Mouse (Mus musculus) heart, embryonic 12.5 days (tissue): Measurements from ENCODE around the gene Coa4. TPM values are rescaled to one million over a fixed set of nuclear protein-coding genes. Genes with fewer than 3 reads are reported as not detected.

Source experiments
- ATAC-seq: fragments of 200-750 bp; cut with Nextera tagmentation; 2 replicates; pipeline ENCODE4 v1.8.0; 2017; ENCODE audit warnings: moderate TSS enrichment, moderate library complexity; ENCODE audit not compliant: insufficient number of reproducible peaks, low FRiP score
- H3K27ac ChIP-seq: fragments of 300-500 bp; sonication (generic); 2 replicates; pipeline ENCODE4 v1.5.1; 2016; ENCODE audit warnings: mild to moderate bottlenecking, moderate library complexity; ENCODE audit not compliant: poor library complexity, severe bottlenecking
- H3K27me3 ChIP-seq: fragments of 300-500 bp; sonication (generic); replicated peaks from 2 replicates; pipeline ENCODE4 v1.6.1; 2016; ENCODE audit warnings: mild to moderate bottlenecking, moderate library complexity
- H3K36me3 ChIP-seq: fragments of 300-500 bp; sonication (generic); 2 replicates; pipeline ENCODE4 v1.6.1; 2016; ENCODE audit warnings: mild to moderate bottlenecking, moderate library complexity
- H3K4me1 ChIP-seq: fragments of 300-500 bp; sonication (generic); replicated peaks from 2 replicates; pipeline ENCODE4 v1.6.1; 2016; ENCODE audit warnings: mild to moderate bottlenecking
- H3K4me2 ChIP-seq: fragments of 300-500 bp; sonication (generic); 2 replicates; pipeline ENCODE4 v1.6.1; 2016; ENCODE audit warnings: mild to moderate bottlenecking, moderate library complexity
- H3K4me3 ChIP-seq: fragments of 300-500 bp; sonication (generic); 2 replicates; pipeline ENCODE4 v1.5.1; 2016; ENCODE audit warnings: mild to moderate bottlenecking
- H3K9ac ChIP-seq: fragments of 300-500 bp; sonication (generic); 2 replicates; pipeline ENCODE4 v1.6.1; 2016; ENCODE audit warnings: mild to moderate bottlenecking, moderate library complexity
- H3K9me3 ChIP-seq: fragments of 300-500 bp; sonication (generic); replicated peaks from 2 replicates; pipeline ENCODE4 v1.6.1; 2016; ENCODE audit warnings: mild to moderate bottlenecking, moderate library complexity
- WGBS: fragments of 180-500 bp; shearing (Covaris S2); methylation state at CpG from one replicate; pipeline ENCODE4 v1.1.7; 2016; 5-methylcytosine and 5-hydroxymethylcytosine counted together
- polyA plus RNA-seq: library from polyadenylated mRNA; unstranded; fragments of >200 nt; fragmentation: Nextera tagmentation; extraction: Ambion mirVana; gene quantifications from 2 replicates; pipeline ENCODE4 v1.2.1, GENCODE M21; 2016

Gene Coa4
- polyA plus RNA-seq, 1 experiment from 2014 or later, result 18.9 TPM

- H3K4me2 ChIP-seq, result peak overlapping the region; percentile 72
- peaks cover 9% of the 10 kb centered on the region for H3K4me1 ChIP-seq
- ATAC-seq, result no peak
- H3K27me3 ChIP-seq, result no peaks in the 10 kb centered on the region
- peak overlapping the region; percentile 81 for H3K9ac ChIP-seq
- H3K4me3 ChIP-seq, result peak overlapping the region; percentile 72
- 34% methylated on average over 7 of the region's 7 CpGs for WGBS
- no peaks in the 10 kb centered on the region for H3K9me3 ChIP-seq
- peak overlapping the region; percentile 81; the same call in 1 of the 2 replicates for H3K27ac ChIP-seq
- peaks cover 17% of the 10 kb centered on the region for H3K36me3 ChIP-seq
These were observed 640 bp downstream of the Coa4 start for GRCm38 (mm10) chr7:100537519-100537902.

DNA sequence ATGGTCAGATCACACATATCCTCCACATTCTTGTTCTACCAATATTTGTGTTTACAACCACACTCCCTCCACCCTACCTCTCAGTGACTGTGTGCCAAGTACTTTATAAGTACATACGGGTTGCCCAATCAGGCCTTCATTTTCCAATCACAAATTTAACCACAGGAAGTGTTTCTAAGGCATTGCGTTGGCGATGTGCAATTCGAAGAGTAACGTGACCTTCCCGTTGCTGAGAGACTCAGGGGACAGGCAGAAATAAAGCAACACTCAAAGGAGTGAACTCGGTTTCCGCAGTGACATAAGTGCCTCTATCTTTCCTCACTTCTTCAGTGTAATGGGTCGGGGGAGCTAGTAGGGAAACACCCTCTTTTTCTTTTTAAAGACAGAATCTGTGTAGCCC is 2.6 kb downstream of the Coa4 start:
- peaks cover 17% of the 10 kb centered on the region for H3K36me3 ChIP-seq
- no peak overlapping the region for H3K4me2 ChIP-seq
- no peak for ATAC-seq
- peaks cover 9% of the 10 kb centered on the region for H3K4me1 ChIP-seq
- no peak overlapping the region for H3K27ac ChIP-seq
- H3K27me3 ChIP-seq, result no peaks in the 10 kb centered on the region
- H3K9ac ChIP-seq, result no peak overlapping the region
- no peak overlapping the region for H3K4me3 ChIP-seq
- 90% methylated on average over 9 of the region's 9 CpGs for WGBS
- H3K9me3 ChIP-seq, result no peaks in the 10 kb centered on the region

- Histone ChIP-seq H3K9ac (no peak overlapping the region), H3K27me3 (no peaks in the 10 kb centered on the region), H3K4me1 (peaks cover 13% of the 10 kb centered on the region), H3K27ac (no peak overlapping the region), H3K4me3 (no peak overlapping the region), H3K9me3 (no peaks in the 10 kb centered on the region), H3K4me2 (no peak overlapping the region), H3K36me3 (peaks cover 15% of the 10 kb centered on the region)
- no peak for ATAC-seq
- 36% methylated on average over 1 of the region's 1 CpGs for WGBS
These were observed 7.6 kb downstream of the Coa4 start for GRCm38 (mm10) chr7:100544437-100544836.

DNA sequence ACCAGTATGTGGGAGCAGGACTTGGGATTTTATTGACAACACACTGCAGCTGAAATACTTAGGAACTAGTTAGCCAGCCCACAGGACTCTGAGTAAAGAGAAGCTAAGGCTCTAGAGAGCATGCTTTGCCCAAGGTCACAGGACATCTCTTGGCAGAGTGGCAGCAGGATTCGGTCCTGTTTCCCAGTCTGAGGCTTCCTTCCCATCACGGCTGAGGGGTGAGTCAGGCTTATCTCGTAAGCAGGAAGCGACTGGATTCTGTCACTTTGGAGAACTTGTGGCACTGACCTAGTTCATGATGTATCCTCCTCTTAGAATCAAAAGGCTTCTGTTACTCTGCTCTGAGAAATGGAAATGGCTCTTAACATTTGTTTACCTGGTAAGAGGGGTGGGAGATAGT is 10.8 kb downstream of the Coa4 start:
- Histone ChIP-seq H3K4me3 (no peak overlapping the region), H3K36me3 (peaks cover 22% of the 10 kb centered on the region), H3K4me2 (no peak overlapping the region), H3K27me3 (no peaks in the 10 kb centered on the region), H3K27ac (peak overlapping the region; percentile 51), H3K9me3 (no peaks in the 10 kb centered on the region), H3K4me1 (peaks cover 27% of the 10 kb centered on the region), H3K9ac (no peak overlapping the region)
- peak; percentile 52 for ATAC-seq
- 9% methylated on average over 4 of the region's 4 CpGs for WGBS

DNA sequence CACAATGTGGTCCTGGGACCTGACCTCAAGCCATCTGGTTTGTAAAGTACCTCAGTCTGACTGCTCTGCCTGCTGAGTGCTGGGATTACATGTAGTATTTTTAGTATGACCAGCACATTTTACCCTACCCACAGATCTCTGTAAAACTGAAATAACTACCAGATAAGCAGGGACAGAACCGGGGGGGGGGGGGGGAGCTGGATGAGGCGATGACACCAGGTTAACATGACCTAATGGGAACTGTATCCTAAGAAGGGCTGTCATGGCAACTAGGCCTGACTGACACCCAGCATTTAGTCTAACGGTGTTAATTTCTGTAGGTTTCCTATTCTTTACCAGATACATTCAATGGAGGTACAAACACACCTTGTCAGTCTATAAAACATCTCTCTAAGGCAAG is 12.9 kb downstream of the Coa4 start:
- Histone ChIP-seq H3K36me3 (peaks cover 22% of the 10 kb centered on the region), H3K9ac (no peak overlapping the region), H3K27me3 (no peaks in the 10 kb centered on the region), H3K4me2 (no peak overlapping the region), H3K4me3 (no peak overlapping the region), H3K27ac (peak overlapping the region; percentile 58), H3K9me3 (no peaks in the 10 kb centered on the region), H3K4me1 (peaks cover 35% of the 10 kb centered on the region)
- 63% methylated on average over 3 of the region's 3 CpGs for WGBS
- 0 out of 2 replicates have a peak, but pooled peaks have one; percentile 29 for ATAC-seq

DNA sequence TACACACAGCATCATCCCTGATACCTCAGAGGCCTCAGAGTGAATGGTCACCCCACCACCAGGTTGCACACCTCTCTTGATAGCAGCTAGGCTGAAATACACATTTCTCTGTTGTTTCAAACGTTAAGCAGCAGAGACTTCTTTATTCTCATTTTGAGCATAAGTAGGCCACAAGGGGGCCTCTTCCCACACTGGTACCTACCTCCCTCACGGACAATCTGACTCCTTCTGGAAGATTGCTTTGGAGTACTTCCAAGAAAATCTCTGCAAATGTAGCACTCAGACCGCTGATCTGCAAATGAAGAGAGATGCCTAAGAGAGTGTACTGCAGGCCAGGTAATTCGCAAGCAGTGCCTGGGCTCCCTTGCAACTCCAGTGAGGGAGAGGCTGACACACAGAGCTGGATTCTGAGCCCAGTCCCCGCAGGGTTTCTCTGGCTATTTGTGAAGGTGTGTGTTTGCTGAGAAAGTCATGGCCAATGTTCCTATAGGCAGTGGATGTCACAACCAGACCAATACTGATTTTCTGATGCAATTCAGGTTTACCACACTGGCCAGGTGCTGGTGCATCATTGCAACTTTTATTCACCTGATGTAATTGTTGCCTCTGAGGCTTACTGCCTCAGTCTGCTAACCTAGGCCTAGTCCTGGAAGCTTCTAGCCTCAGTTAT is 13.6 kb downstream of the Coa4 start:
- H3K4me3 ChIP-seq, result no peak overlapping the region
- H3K27me3 ChIP-seq, result no peaks in the 10 kb centered on the region
- H3K36me3 ChIP-seq, result peaks cover 22% of the 10 kb centered on the region
- ATAC-seq, result no peak
- H3K4me1 ChIP-seq, result peaks cover 38% of the 10 kb centered on the region
- no peak overlapping the region for H3K4me2 ChIP-seq
- H3K9me3 ChIP-seq, result no peaks in the 10 kb centered on the region
- no peak overlapping the region; the same call in 1 of the 2 replicates for H3K9ac ChIP-seq
- peak overlapping the region; percentile 58 for H3K27ac ChIP-seq
- 45% methylated on average over 5 of the region's 5 CpGs for WGBS

- no peak for ATAC-seq
- 0 out of 2 replicates have a peak overlapping the region, but pooled peaks have one; percentile 29 for H3K9ac ChIP-seq
These were observed 18.1 kb downstream of the Coa4 start for GRCm38 (mm10) chr7:100554939-100555338.

DNA sequence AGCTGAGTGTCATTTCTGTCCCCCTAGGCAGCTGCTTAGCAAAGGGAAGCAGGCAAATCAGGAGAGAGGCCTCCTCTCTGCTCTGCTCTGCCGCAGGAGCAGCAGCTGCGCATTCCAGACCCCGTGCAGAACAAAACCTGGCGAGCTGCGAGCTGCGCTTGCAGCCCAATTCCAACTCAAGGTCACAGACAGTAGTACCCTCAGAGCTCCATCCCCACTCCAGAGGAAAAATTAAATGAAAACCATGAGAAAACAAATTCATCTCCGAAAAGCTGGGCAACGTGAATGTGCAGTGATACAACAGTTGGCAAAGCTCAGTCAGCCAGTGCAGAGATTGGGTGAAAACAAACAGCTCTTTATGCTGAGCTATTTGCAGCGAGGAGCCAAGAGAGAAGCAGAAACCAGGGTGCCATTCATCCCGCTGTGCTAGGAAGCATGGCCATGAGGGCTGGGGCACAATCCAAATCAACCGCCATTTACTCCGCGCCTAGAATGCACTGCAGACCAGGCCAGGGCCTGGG is 18.6 kb downstream of the Coa4 start:
- ATAC-seq, result peak; percentile 68
- Histone ChIP-seq H3K27me3 (no peaks in the 10 kb centered on the region), H3K9ac (peak overlapping the region; percentile 58), H3K36me3 (peaks cover 20% of the 10 kb centered on the region), H3K9me3 (no peaks in the 10 kb centered on the region), H3K4me2 (peak overlapping the region; percentile 43), H3K27ac (peak overlapping the region; percentile 97), H3K4me1 (peaks cover 24% of the 10 kb centered on the region), H3K4me3 (no peak overlapping the region)
- WGBS, result 31% methylated on average over 13 of the region's 13 CpGs

More at GRCm38 (mm10) chr7:100554939-100555338, 18.1 kb downstream of the Coa4 start:
- H3K9me3 ChIP-seq, result no peaks in the 10 kb centered on the region
- peak overlapping the region; percentile 97 for H3K27ac ChIP-seq
- peaks cover 20% of the 10 kb centered on the region for H3K36me3 ChIP-seq
- 45% methylated on average over 5 of the region's 5 CpGs for WGBS
- peaks cover 30% of the 10 kb centered on the region for H3K4me1 ChIP-seq
- H3K4me3 ChIP-seq, result no peak overlapping the region
- H3K27me3 ChIP-seq, result no peaks in the 10 kb centered on the region
- no peak overlapping the region for H3K4me2 ChIP-seq

GRCm38 (mm10) chr7:100557241-100557640 is 20.4 kb downstream of the Coa4 start:
- ATAC-seq, result no peak
- WGBS, result 49% methylated on average over 5 of the region's 5 CpGs
- no peaks in the 10 kb centered on the region for H3K27me3 ChIP-seq
- H3K36me3 ChIP-seq, result peaks cover 15% of the 10 kb centered on the region; the same call in 1 of the 2 replicates
- no peaks in the 10 kb centered on the region for H3K9me3 ChIP-seq
- H3K27ac ChIP-seq, result peak overlapping the region; percentile 25; the same call in 1 of the 2 replicates
- no peak overlapping the region for H3K9ac ChIP-seq
- peaks cover 19% of the 10 kb centered on the region for H3K4me1 ChIP-seq
- no peak overlapping the region for H3K4me3 ChIP-seq
- H3K4me2 ChIP-seq, result no peak overlapping the region

DNA sequence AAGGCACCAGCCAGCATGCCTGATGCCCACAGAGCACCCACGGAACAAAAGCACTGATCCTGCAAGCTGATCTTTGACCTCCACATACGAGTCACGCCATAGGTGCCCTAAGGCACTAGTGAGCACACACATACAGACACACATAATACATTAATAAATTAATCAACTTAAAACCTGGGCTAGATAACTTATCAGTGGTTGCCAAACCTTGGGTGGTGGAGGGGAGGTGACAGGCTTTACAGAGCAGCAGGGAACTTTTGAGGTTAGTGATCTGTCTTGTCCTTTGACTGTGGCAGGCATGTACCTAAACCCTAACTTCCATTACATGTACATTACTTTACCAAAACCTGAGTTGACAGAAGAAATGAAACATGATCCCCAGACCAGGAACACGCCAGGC is 22.5 kb downstream of the Coa4 start:
- 85% methylated on average over 4 of the region's 4 CpGs for WGBS
- no peak for ATAC-seq
- Histone ChIP-seq H3K36me3 (peaks cover 11% of the 10 kb centered on the region; the same call in 1 of the 2 replicates), H3K27ac (no peak overlapping the region), H3K4me3 (no peak overlapping the region), H3K9me3 (no peaks in the 10 kb centered on the region), H3K27me3 (no peaks in the 10 kb centered on the region), H3K4me1 (peaks cover 16% of the 10 kb centered on the region), H3K4me2 (no peak overlapping the region), H3K9ac (no peak overlapping the region)

- ATAC-seq, result no peak
- Histone ChIP-seq H3K4me3 (no peak overlapping the region), H3K9ac (no peak overlapping the region), H3K9me3 (no peaks in the 10 kb centered on the region), H3K27me3 (no peaks in the 10 kb centered on the region), H3K27ac (0 out of 2 replicates have a peak overlapping the region, but pooled peaks have one; percentile 22), H3K4me1 (peaks cover 4% of the 10 kb centered on the region; the same call in 1 of the 2 replicates), H3K4me2 (no peak overlapping the region), H3K36me3 (peaks cover 15% of the 10 kb centered on the region)
- WGBS, result 79% methylated on average over 11 of the region's 11 CpGs
These were observed 25.2 kb downstream of the Coa4 start for GRCm38 (mm10) chr7:100561861-100562587.
